Mouse (Mus musculus): ENCODE results near the gene Gpr156. TPM values are rescaled to one million over a fixed set of nuclear protein-coding genes. Genes with fewer than 3 reads are reported as not detected.

Gene Gpr156
- polyA plus RNA-seq, 1 experiment from 2014 or later: 0.47 TPM

DNA sequence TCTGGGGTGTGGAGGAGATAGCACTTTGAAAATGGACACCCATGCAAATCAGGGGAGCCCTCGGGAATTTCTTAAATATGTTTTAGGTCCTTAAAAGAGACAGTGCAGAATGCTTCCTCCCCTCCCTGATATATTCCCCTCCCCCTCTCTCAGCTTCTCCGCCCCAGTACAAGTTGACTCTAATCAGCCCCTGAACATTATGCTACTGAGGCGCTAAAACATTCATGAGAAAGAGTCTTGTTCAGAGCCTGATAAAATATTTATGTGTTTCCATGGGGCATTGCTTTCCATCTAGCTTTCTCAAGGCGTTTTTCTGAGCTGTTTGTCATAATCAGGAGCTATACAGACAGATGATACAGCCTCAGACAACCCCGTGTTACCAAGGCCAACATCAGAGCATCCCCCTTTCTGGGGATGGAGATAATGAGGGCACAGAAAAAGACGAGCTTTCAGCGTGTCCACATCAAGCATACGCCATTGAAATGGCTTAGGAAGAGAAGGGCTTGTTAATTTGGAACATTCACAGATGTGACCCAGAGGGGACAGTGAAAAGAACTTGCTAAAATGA is 4.6 kb downstream of the Gpr156 start:
- no peak for ATAC-seq (ENCODE audit: insufficient number of reproducible peaks, low FRiP score, low TSS enrichment, low read depth)
- peaks cover 10% of the 10 kb centered on the region; the same call in 1 of the 2 replicates for H3K27me3 ChIP-seq
- WGBS: 64% methylated on average over 8 of the region's 8 CpGs

DNA sequence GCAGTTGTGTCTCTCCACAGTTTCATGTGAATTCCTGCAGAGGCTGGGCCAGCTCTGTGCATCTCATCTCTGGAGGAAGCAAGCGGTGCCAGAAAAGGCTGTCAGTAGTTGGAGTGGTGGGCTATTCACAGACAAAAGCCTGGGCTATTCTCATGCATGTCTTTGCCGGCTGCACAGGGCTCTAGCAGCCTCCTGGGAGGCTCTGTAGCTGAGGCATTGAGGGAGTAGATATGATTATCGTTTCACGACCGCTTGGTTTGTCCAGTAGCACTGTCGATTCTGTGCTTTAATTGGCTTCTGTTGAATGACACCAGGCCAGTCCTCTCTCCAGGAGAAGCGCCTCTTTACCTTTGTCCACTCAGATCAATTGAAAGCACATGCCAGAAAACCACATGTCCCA is 9.8 kb downstream of the Gpr156 start:
- Histone ChIP-seq H3K36me3 (no peaks in the 10 kb centered on the region), H3K9me3 (no peaks in the 10 kb centered on the region), H3K4me1 (no peaks in the 10 kb centered on the region; the same call in 1 of the 2 replicates), H3K9ac (no peak overlapping the region), H3K27me3 (no peaks in the 10 kb centered on the region), H3K4me3 (no peak overlapping the region), H3K4me2 (no peak overlapping the region), H3K27ac (no peak overlapping the region)
- no peak for ATAC-seq (ENCODE audit: insufficient number of reproducible peaks, low FRiP score, low TSS enrichment, low read depth)
- WGBS: 45% methylated on average over 7 of the region's 7 CpGs

More for the DNA sequence above, 4.6 kb downstream of the Gpr156 start:
- Histone ChIP-seq H3K9ac (no peak overlapping the region), H3K4me2 (no peak overlapping the region), H3K4me3 (no peak overlapping the region), H3K27ac (no peak overlapping the region), H3K36me3 (no peaks in the 10 kb centered on the region), H3K9me3 (no peaks in the 10 kb centered on the region), H3K4me1 (peaks cover 5% of the 10 kb centered on the region)

DNA sequence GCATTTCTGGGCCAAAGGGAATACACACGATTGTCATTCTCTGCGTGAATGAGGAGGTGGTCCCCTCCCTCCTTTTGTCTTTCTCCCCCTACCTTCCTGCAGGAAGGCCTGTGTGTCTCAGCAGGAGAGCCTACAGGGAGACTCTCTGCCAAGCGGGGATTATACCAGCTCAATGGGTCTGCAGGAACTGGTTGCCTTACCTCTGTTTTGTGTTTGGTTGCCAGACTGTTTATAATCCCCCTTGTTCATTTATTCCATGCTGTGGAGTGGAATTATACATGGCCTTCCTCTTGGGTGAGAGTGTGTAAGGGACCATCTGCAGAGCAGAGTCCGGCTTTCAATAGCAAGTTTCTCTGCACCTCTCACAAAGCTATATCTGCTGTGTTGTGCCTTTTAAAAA is 10.8 kb downstream of the Gpr156 start:
- no peaks in the 10 kb centered on the region for H3K9me3 ChIP-seq
- no peak overlapping the region for H3K4me2 ChIP-seq
- no peaks in the 10 kb centered on the region for H3K36me3 ChIP-seq
- ATAC-seq (ENCODE audit: insufficient number of reproducible peaks, low FRiP score, low TSS enrichment, low read depth): no peak
- no peak overlapping the region for H3K9ac ChIP-seq
- H3K4me1 ChIP-seq: no peaks in the 10 kb centered on the region; the same call in 1 of the 2 replicates
- WGBS: 61% methylated on average over 4 of the region's 4 CpGs
- no peak overlapping the region for H3K27ac ChIP-seq
- no peak overlapping the region for H3K4me3 ChIP-seq
- no peaks in the 10 kb centered on the region for H3K27me3 ChIP-seq

DNA sequence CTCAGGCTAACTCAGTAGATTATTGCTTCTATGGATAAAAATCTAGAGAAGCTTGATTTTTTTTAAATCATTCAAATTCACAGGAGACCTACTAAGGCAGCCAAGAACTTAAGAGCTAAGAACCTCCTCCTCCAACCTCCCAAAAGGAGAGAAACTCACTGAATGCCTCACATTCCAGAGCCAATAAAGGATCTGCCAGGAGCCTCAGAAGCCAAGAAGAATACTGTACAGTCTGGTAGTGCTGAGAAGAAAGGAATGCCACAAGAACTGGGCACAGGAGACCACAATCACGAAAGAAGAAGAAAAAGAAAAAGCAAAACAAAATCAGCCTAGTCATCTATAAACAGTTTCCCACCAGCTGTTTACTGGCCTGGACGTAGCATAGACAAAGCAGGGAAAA is 12.7 kb downstream of the Gpr156 start:
- no peaks in the 10 kb centered on the region; the same call in 1 of the 2 replicates for H3K4me1 ChIP-seq
- no peaks in the 10 kb centered on the region for H3K36me3 ChIP-seq
- H3K27ac ChIP-seq: peak overlapping the region; percentile 55; the same call in 1 of the 2 replicates
- 45% methylated on average over 2 of the region's 2 CpGs for WGBS
- no peak overlapping the region for H3K9ac ChIP-seq
- ATAC-seq (ENCODE audit: insufficient number of reproducible peaks, low FRiP score, low TSS enrichment, low read depth): no peak
- no peak overlapping the region for H3K4me3 ChIP-seq
- H3K4me2 ChIP-seq: no peak overlapping the region
- H3K27me3 ChIP-seq: no peaks in the 10 kb centered on the region
- H3K9me3 ChIP-seq: no peaks in the 10 kb centered on the region

DNA sequence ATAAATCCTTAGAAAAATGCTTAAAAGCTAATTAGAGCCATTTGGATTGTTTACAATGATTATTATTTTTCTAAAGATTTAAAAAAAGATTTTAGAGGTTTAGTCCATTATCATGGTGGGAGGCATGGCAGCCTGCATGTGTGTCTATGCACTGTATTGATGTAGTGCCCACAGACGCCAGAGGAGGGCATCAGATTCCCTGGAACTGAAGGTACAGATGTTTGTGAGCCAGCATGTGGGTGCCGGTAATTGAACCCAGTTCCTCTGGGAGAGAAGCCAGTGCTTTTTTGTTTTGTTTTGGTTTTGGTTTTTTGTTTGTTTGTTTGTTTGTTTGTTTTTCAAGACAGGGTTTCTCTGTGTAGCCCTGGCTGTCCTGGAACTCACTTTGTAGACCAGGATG is 13.3 kb downstream of the Gpr156 start:
- Histone ChIP-seq H3K9ac (no peak overlapping the region), H3K27ac (no peak overlapping the region), H3K27me3 (no peaks in the 10 kb centered on the region), H3K4me3 (no peak overlapping the region), H3K9me3 (no peaks in the 10 kb centered on the region), H3K36me3 (no peaks in the 10 kb centered on the region), H3K4me1 (no peaks in the 10 kb centered on the region; the same call in 1 of the 2 replicates), H3K4me2 (no peak overlapping the region)
- no peak for ATAC-seq (ENCODE audit: insufficient number of reproducible peaks, low FRiP score, low TSS enrichment, low read depth)
- 86% methylated on average over 2 of the region's 2 CpGs for WGBS

DNA sequence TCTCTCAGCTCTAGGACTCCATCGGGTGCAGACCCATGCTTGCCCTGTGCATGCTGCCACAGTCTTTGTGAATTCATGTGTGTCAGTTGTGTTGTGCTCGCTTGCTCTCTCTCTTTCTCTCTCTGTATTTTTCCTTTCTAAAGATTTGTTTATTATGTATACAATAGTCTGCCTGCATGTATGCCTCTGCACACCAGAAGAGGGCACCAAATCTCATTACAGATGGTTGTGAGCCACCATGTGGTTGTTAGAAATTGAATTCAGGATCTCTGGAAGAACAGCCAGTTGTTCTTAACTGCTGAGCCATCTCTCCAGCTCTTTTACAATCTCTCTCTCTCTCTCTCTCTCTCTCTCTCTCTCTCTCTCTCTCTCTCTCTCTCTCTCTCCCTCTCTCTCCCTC is 18.6 kb downstream of the Gpr156 start:
- no peak overlapping the region for H3K9ac ChIP-seq
- peaks cover 3% of the 10 kb centered on the region; the same call in 1 of the 2 replicates for H3K4me1 ChIP-seq
- no peaks in the 10 kb centered on the region for H3K9me3 ChIP-seq
- H3K27me3 ChIP-seq: no peaks in the 10 kb centered on the region
- H3K4me2 ChIP-seq: no peak overlapping the region
- no peak overlapping the region for H3K27ac ChIP-seq
- WGBS: 92% methylated on average over 2 of the region's 2 CpGs
- H3K4me3 ChIP-seq: no peak overlapping the region
- ATAC-seq (ENCODE audit: insufficient number of reproducible peaks, low FRiP score, low TSS enrichment, low read depth): no peak
- H3K36me3 ChIP-seq: no peaks in the 10 kb centered on the region

DNA sequence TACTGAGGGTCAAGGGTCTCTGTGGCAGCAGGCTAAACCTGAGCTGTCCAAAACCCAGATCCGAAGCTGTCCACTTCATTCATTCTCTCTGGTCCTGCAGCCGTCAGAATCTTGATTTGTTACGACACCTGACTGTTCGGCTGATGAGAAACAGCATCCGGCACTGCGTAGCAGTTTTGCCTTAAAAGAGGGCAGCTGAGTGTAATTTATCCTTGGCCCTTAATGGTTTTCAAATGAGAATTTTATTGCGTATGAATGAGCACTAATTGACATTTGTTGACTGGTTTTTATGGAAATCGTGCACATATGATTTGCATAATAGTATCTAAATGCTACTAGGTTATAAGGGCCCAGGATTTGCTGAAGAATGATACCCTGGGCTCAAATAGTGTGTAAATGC is 21.0 kb downstream of the Gpr156 start:
- H3K4me2 ChIP-seq: no peak overlapping the region
- no peak overlapping the region for H3K9ac ChIP-seq
- H3K36me3 ChIP-seq: no peaks in the 10 kb centered on the region
- ATAC-seq (ENCODE audit: insufficient number of reproducible peaks, low FRiP score, low TSS enrichment, low read depth): no peak
- WGBS: 39% methylated on average over 8 of the region's 8 CpGs
- no peaks in the 10 kb centered on the region for H3K9me3 ChIP-seq
- no peak overlapping the region for H3K27ac ChIP-seq
- no peak overlapping the region for H3K4me3 ChIP-seq
- H3K4me1 ChIP-seq: peaks cover 3% of the 10 kb centered on the region; the same call in 1 of the 2 replicates
- H3K27me3 ChIP-seq: no peaks in the 10 kb centered on the region

DNA sequence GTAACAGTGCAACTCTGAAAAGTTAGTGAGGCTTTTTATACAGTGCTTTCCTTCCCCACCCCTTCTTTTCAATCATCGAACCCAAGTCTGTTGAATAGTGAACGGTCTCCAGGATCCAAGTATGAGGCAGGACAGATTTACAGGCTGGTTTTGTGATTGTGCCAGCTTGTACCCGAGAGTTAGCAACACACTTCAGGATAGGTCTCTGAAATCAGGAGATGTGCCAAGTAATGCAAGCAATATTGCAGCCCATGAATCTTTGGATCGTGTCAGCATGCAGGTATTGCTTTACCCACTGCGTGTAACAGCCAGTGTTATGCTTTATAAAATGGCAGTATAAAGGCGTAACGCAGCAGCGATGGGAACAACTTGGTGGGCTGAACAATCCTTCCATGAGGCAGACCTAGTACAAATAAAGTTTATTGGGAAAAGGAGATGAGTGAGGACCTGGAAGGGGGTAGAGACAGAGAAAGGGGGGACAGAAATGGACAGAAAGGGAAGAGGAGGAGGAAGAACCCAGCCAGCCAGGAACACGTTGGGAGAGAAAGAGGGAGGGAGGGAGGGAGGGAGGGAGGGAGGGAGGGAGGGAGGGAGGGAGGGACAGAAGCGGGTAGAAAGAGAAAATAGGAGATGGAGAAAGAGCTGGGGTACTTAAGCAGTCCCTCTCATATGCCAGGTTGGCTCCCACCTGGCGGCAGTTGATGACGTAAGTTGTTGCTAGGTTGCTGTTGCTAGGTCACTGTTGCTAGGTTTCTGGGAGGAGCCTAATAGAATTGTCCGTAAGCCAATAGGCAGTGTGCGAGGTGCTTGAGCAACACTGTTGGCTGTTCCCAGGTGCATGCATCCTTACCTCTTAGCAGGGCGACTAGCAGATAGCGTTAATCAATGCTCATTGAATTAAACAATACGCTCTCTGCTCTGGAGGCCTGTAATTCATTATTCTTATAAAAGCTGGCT is 22.1 kb downstream of the Gpr156 start:
- Histone ChIP-seq H3K9ac (no peak overlapping the region), H3K27me3 (no peaks in the 10 kb centered on the region), H3K4me2 (no peak overlapping the region), H3K4me1 (peaks cover 5% of the 10 kb centered on the region; the same call in 1 of the 2 replicates), H3K9me3 (no peaks in the 10 kb centered on the region), H3K36me3 (no peaks in the 10 kb centered on the region), H3K27ac (no peak overlapping the region), H3K4me3 (no peak overlapping the region)
- WGBS: 40% methylated on average over 17 of the region's 17 CpGs
- ATAC-seq (ENCODE audit: insufficient number of reproducible peaks, low FRiP score, low TSS enrichment, low read depth): no peak

DNA sequence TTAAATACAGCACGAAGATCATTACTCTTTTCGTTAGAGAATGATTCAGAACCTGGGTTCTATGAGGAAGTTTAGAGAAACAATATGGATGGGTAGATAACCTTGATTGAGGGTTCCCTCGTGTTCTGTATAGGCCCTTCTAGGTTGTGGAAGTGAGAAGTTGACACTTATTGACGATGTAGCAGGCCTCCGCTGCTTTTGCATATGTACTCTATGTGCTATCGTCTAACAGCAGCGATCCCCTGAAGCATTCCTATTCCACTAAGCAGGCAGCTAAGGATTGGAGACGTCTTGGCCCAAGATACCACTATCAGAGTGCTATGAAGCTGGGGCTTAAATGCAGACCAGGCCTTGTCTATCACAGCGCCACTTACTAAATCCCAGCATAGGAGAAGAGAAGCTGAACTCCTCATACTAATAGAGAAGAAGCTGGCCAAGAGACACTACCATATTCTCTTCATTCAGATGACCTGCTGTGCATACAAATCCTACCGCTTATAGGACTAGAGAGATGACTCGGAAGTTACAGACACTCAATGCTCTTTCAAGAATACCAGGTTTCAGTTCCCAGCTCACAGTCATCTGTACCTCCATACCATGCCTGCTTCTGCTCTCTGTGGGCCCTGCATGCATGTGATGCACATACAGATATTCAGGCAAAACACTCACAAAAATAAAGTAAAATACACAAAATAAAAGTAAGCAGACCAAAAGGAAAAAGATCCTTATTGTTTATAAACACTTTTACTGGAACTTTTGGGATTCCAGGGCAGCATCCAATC is 23.0 kb downstream of the Gpr156 start:
- H3K4me3 ChIP-seq: no peak overlapping the region
- WGBS: 65% methylated on average over 11 of the region's 11 CpGs
- peaks cover 5% of the 10 kb centered on the region; the same call in 1 of the 2 replicates for H3K4me1 ChIP-seq
- no peak overlapping the region for H3K9ac ChIP-seq
- no peaks in the 10 kb centered on the region for H3K36me3 ChIP-seq
- no peak overlapping the region for H3K4me2 ChIP-seq
- H3K9me3 ChIP-seq: no peaks in the 10 kb centered on the region
- no peak overlapping the region for H3K27ac ChIP-seq
- no peak for ATAC-seq (ENCODE audit: insufficient number of reproducible peaks, low FRiP score, low TSS enrichment, low read depth)
- no peaks in the 10 kb centered on the region for H3K27me3 ChIP-seq

DNA sequence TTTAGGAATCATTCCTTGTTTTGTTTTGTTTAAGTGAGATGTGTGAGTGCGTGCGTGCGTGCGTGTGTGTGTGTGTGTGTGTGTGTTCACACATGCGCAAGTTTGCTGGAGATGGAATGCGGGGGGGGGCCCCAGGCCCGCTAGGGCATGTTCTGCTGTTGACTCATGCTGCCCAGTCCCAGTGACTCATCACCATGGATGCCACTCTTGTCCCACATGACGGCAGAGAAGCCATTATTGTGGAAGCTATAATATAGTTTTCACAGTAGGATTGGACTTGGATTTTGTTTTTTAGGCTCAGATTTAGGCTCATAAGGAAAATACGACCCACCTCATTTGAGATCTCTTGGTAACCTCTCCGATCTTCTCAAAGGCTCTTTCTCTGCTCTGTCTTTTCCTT is 24.0 kb downstream of the Gpr156 start:
- Histone ChIP-seq H3K9me3 (no peaks in the 10 kb centered on the region), H3K4me1 (peaks cover 5% of the 10 kb centered on the region; the same call in 1 of the 2 replicates), H3K9ac (no peak overlapping the region), H3K4me3 (no peak overlapping the region), H3K4me2 (no peak overlapping the region), H3K36me3 (no peaks in the 10 kb centered on the region), H3K27ac (no peak overlapping the region), H3K27me3 (no peaks in the 10 kb centered on the region)
- no peak for ATAC-seq (ENCODE audit: insufficient number of reproducible peaks, low FRiP score, low TSS enrichment, low read depth)
- 75% methylated on average over 10 of the region's 10 CpGs for WGBS

DNA sequence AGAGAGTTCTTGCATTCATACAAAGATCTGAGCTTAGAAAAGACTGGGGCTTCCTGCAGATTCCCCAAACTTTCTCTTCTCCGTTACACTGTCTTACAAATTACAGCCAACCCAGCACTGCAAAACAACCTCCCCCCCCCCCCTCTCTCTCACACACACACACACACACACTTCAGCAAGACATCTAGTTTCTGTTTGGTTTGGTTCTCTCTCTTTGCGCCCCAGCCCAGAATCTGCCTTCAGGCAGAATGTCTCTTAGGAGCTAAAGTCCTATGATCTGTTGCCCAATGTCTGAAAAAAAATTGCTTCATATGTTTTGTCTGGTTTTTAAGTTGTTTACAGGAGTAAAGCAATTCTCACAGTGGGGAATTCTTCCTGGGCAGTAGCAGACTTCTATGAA is 27.4 kb downstream of the Gpr156 start:
- no peak overlapping the region for H3K27ac ChIP-seq
- 0 out of 2 replicates have a peak, but pooled peaks cover 2% of the 10 kb centered on the region for H3K4me1 ChIP-seq
- H3K9me3 ChIP-seq: no peaks in the 10 kb centered on the region
- H3K36me3 ChIP-seq: no peaks in the 10 kb centered on the region
- H3K27me3 ChIP-seq: no peaks in the 10 kb centered on the region
- WGBS: 25% methylated on average over 2 of the region's 2 CpGs
- H3K9ac ChIP-seq: no peak overlapping the region
- no peak for ATAC-seq (ENCODE audit: insufficient number of reproducible peaks, low FRiP score, low TSS enrichment, low read depth)
- no peak overlapping the region for H3K4me3 ChIP-seq
- no peak overlapping the region for H3K4me2 ChIP-seq
